Mouse (Mus musculus) adrenal gland, adult 18-20 months (tissue): ENCODE measurements at regions not wholly inside any gene's neighbourhood (a gene's known extent, or its start where the extent isn't known, plus 50 kb on each side); places are given as distances from the start of the nearest gene placed in this dataset.
A peak's percentile ranks its signal among the peaks of the same experiment; 100 is the strongest.

Source experiments
- DNase-seq, 2 experiments: peaks; one replicate each; pipeline ENCODE4 v3.0.0; 2021 to 2022; ENCODE audit warnings: low spot score in 2 of 2

- peak in 1 of 2 experiments; percentile 28 for DNase-seq
Observed at GRCm38 (mm10) chr16:58354551-58354950, 53.7 kb upstream of the Dcbld2 start.
